Mouse (Mus musculus) heart, embryonic 12.5 days (tissue): ENCODE data around the gene Gid8. TPM values are rescaled to one million over a fixed set of nuclear protein-coding genes. Genes with fewer than 3 reads are reported as not detected.

Experiments
- ATAC-seq: fragments of 200-750 bp; cut with Nextera tagmentation; 2 replicates; pipeline ENCODE4 v1.8.0; 2017; ENCODE audit warnings: moderate TSS enrichment, moderate library complexity; ENCODE audit not compliant: insufficient number of reproducible peaks, low FRiP score
- H3K27ac ChIP-seq: fragments of 300-500 bp; sonication (generic); 2 replicates; pipeline ENCODE4 v1.5.1; 2016; ENCODE audit warnings: mild to moderate bottlenecking, moderate library complexity; ENCODE audit not compliant: poor library complexity, severe bottlenecking
- H3K27me3 ChIP-seq: fragments of 300-500 bp; sonication (generic); replicated peaks from 2 replicates; pipeline ENCODE4 v1.6.1; 2016; ENCODE audit warnings: mild to moderate bottlenecking, moderate library complexity
- H3K36me3 ChIP-seq: fragments of 300-500 bp; sonication (generic); 2 replicates; pipeline ENCODE4 v1.6.1; 2016; ENCODE audit warnings: mild to moderate bottlenecking, moderate library complexity
- H3K4me1 ChIP-seq: fragments of 300-500 bp; sonication (generic); replicated peaks from 2 replicates; pipeline ENCODE4 v1.6.1; 2016; ENCODE audit warnings: mild to moderate bottlenecking
- H3K4me2 ChIP-seq: fragments of 300-500 bp; sonication (generic); 2 replicates; pipeline ENCODE4 v1.6.1; 2016; ENCODE audit warnings: mild to moderate bottlenecking, moderate library complexity
- H3K4me3 ChIP-seq: fragments of 300-500 bp; sonication (generic); 2 replicates; pipeline ENCODE4 v1.5.1; 2016; ENCODE audit warnings: mild to moderate bottlenecking
- H3K9ac ChIP-seq: fragments of 300-500 bp; sonication (generic); 2 replicates; pipeline ENCODE4 v1.6.1; 2016; ENCODE audit warnings: mild to moderate bottlenecking, moderate library complexity
- H3K9me3 ChIP-seq: fragments of 300-500 bp; sonication (generic); replicated peaks from 2 replicates; pipeline ENCODE4 v1.6.1; 2016; ENCODE audit warnings: mild to moderate bottlenecking, moderate library complexity
- WGBS: fragments of 180-500 bp; shearing (Covaris S2); methylation state at CpG from one replicate; pipeline ENCODE4 v1.1.7; 2016; 5-methylcytosine and 5-hydroxymethylcytosine counted together
- polyA plus RNA-seq: library from polyadenylated mRNA; unstranded; fragments of >200 nt; fragmentation: Nextera tagmentation; extraction: Ambion mirVana; gene quantifications from 2 replicates; pipeline ENCODE4 v1.2.1, GENCODE M21; 2016

Gid8 gene
- polyA plus RNA-seq, 1 experiment from 2014 or later = 45.3 TPM

DNA sequence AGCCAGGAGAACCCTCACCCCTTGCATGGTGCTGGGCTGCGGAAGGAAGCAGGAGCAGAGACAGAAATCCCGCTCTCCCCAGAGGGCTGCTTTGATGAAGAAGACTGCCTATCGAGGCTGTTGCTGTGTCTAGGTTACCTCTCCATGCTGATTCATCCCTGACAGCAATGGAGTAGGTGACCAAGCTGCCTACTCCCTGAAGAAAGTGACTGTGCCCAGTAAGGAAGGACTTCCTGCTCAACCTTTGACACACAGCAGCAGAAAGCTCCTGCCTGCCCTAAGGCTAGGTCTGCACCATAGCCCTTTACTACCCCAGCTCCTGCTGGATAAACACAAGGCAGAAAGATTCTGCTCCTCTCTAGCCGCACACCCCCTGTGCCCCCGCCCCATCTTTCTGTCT lies 39.0 kb downstream of the Gid8 start:
- ATAC-seq = no peak
- Histone ChIP-seq H3K9ac (no peak overlapping the region), H3K4me1 (no peaks in the 10 kb centered on the region), H3K4me3 (no peak overlapping the region), H3K4me2 (no peak overlapping the region), H3K36me3 (no peaks in the 10 kb centered on the region), H3K9me3 (no peaks in the 10 kb centered on the region), H3K27me3 (peaks cover 23% of the 10 kb centered on the region), H3K27ac (no peak overlapping the region)
- WGBS = 56% methylated on average over 5 of the region's 5 CpGs

DNA sequence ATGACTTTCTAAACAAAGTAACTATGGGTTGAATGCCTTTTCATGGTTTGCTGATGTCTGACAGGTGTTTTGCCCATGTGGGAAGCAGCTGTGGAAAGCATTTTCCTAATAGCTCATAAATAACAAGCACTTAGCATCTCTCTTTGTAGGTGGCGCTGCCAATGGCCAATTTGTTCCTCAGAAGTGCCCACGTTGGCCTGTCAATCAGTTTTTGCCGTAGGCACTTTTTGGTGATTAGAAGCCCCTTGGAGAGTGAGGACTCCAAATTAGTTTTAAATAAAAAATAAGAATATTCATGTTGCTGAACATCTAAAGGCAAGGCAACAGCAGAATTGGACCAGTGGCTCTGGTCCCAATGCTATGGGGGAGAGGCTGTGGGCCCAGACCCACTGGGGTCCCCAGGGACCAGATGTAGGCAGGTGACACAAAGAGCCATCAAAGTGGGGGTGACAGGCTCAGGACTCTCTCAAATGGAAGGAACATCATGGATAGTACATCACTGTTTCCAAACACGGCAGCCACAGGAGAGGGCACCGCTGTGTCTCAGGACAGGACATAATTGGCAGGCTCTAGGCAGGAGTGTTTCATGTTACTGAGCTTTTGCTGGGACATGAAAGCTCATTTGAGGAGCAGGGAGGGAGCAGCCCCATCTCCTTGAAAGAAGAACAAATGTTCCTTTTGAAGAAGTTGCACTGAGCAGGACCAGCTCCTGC lies 45.2 kb downstream of the Gid8 start:
- Histone ChIP-seq H3K9me3 (no peaks in the 10 kb centered on the region), H3K4me1 (no peaks in the 10 kb centered on the region), H3K36me3 (no peaks in the 10 kb centered on the region), H3K27me3 (peaks cover 43% of the 10 kb centered on the region), H3K4me3 (no peak overlapping the region), H3K4me2 (no peak overlapping the region), H3K9ac (no peak overlapping the region), H3K27ac (no peak overlapping the region)
- WGBS = 72% methylated on average over 5 of the region's 5 CpGs
- ATAC-seq = no peak

DNA sequence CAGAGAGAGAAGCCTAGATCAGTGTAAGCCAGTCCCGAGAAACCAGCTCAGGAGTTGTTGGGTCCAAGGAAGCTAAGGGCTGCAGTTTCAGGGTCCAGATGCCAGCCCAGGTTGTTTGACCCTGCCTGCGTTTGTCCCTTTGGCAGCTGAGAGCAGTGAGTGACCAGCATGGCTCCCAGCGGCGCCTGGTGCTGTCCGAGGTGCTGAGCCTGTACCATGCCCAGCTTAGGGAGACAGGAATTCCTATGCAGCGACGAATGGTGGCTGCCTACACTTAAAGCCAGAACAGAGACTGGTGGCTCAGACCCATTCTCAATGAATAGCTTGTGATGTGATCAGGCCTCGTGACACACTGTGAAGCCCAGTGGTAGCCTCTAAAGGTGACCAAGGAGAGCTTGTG lies 46.0 kb downstream of the Gid8 start:
- no peak overlapping the region for H3K4me3 ChIP-seq
- WGBS = 2% methylated on average over 8 of the region's 8 CpGs
- H3K27me3 ChIP-seq = peaks cover 43% of the 10 kb centered on the region
- ATAC-seq = no peak
- H3K27ac ChIP-seq = no peak overlapping the region
- H3K4me2 ChIP-seq = no peak overlapping the region
- H3K9me3 ChIP-seq = no peaks in the 10 kb centered on the region
- no peaks in the 10 kb centered on the region for H3K4me1 ChIP-seq
- H3K9ac ChIP-seq = no peak overlapping the region
- no peaks in the 10 kb centered on the region for H3K36me3 ChIP-seq

DNA sequence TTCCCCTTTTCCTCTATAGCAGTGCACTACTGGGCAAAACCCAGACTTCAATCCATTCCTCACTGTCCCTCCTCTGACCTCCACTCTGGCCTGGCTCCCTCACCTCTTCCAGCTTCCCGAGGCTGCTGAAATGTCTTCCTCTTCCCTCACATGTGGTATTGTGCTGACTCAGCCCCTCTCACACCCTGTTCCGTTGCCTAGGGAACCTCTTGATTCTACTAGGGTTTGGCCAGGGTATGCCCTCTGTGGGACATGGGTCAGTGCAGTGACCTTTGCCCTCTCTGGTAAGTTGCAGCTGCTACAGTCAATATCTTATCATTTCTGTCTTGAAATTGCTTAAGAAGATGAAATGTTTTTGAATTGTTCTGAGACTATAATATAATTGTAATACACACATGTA lies 46.9 kb downstream of the Gid8 start:
- no peaks in the 10 kb centered on the region for H3K36me3 ChIP-seq
- H3K4me2 ChIP-seq = no peak overlapping the region
- H3K9ac ChIP-seq = no peak overlapping the region
- peaks cover 49% of the 10 kb centered on the region for H3K27me3 ChIP-seq
- H3K4me3 ChIP-seq = no peak overlapping the region
- no peak overlapping the region for H3K27ac ChIP-seq
- no peak for ATAC-seq
- H3K4me1 ChIP-seq = no peaks in the 10 kb centered on the region
- WGBS = 40% methylated on average over 2 of the region's 2 CpGs
- H3K9me3 ChIP-seq = no peaks in the 10 kb centered on the region

DNA sequence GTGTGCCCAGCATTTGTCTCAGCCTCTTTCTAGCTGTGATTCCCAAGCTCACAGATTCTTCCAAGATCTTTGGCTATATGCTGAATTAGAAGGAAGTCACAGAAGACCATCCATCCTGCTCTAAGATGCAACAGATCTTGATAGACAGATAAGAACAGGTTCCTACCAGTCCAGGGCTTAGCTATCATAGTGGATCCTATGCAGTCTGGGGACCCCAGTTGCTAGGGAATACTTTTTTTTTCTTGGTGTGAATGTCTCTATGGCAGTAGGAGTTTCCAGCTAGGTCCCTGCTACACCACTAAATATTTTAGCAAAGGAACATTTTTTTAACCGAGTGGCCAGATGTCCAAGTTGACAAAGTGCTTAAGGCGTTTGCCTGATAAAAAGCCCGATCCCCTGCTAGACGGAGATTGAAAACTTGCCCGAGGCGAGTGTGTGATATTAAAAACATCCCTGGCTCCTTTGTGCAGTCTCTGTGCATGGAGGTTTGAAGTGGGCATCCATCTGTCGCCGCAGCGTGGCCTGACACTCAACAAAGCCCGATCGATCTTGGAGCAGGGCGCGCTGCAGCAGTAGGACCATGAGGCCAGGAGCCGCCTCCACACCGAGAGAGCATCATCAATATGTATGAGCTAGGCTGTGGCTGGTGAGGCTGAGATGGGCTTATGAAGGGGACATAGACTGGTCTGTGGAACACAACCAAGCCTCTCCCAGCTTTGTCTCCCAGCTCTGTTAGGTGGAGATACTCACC lies 48.8 kb downstream of the Gid8 start:
- Histone ChIP-seq H3K4me2 (no peak overlapping the region), H3K27ac (no peak overlapping the region), H3K9me3 (no peaks in the 10 kb centered on the region), H3K9ac (no peak overlapping the region), H3K27me3 (peaks cover 54% of the 10 kb centered on the region), H3K4me3 (no peak overlapping the region), H3K4me1 (no peaks in the 10 kb centered on the region), H3K36me3 (no peaks in the 10 kb centered on the region)
- ATAC-seq = no peak
- 57% methylated on average over 15 of the region's 15 CpGs for WGBS

DNA sequence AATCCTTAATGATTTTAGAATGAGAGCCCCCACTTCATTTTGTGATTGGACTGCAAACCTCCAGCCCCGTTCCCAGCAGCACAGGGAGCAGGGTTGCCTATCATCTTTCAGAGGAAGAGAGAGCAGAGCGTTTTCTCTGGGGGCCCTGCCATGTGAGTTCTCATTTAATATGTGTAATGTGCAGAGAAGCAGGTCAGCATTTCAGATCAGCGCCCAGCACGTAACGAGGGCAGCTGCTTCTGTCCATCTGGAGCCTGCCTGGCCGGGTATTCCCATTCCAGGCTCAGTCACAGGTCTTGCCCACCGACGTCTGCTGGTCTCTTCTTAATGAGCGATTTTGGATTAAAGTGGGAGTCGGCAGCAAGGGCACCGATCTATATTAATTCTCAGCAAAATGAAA lies 55.1 kb downstream of the Gid8 start:
- no peaks in the 10 kb centered on the region for H3K36me3 ChIP-seq

DNA sequence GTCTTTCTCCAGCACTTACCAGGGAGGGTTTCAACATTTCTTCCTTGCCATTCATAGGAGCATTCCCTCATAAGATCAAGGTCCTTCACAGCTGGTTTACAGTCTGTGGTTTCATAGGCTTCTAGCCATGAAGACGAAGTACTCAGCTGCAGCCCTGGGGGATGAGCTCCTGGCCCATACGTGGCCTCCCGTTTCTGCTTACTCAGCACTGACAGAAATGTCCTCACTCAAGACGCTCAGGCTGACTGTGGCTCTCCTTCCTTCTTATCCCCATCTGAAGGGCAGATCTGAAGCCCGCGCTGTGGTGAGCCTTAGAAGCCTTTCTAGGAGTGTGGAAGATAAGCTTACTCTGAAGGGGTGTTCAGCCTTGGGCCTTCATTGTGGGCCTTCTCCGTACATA lies 55.8 kb downstream of the Gid8 start:
- Histone ChIP-seq H3K36me3 (no peaks in the 10 kb centered on the region), H3K9ac (no peak overlapping the region), H3K27me3 (peaks cover 55% of the 10 kb centered on the region), H3K4me2 (no peak overlapping the region), H3K9me3 (no peaks in the 10 kb centered on the region), H3K27ac (no peak overlapping the region), H3K4me3 (no peak overlapping the region), H3K4me1 (no peaks in the 10 kb centered on the region)
- no peak for ATAC-seq
- 61% methylated on average over 7 of the region's 7 CpGs for WGBS

More for the DNA sequence above, 55.1 kb downstream of the Gid8 start:
- Histone ChIP-seq H3K9me3 (no peaks in the 10 kb centered on the region), H3K27me3 (peaks cover 48% of the 10 kb centered on the region), H3K4me1 (no peaks in the 10 kb centered on the region), H3K4me2 (no peak overlapping the region), H3K4me3 (no peak overlapping the region), H3K9ac (no peak overlapping the region), H3K27ac (no peak overlapping the region)
- no peak for ATAC-seq
- WGBS = 78% methylated on average over 11 of the region's 11 CpGs

Other genes starting within 250 kb of the Gid8 start
- 0.80 and 0.94 TPM in 2 replicates for gene Ntsr1, start 210.1 kb upstream of the Gid8 start, polyA plus RNA-seq
- gene Mrgbp, start 128.8 kb upstream of the Gid8 start, polyA plus RNA-seq = 25.1 and 25.3 TPM in 2 replicates
- gene Ogfr, start 120.9 kb upstream of the Gid8 start, polyA plus RNA-seq = 58.0 and 62.1 TPM in 2 replicates
- gene Col9a3, start 112.3 kb upstream of the Gid8 start, polyA plus RNA-seq = 34.0 and 36.8 TPM in 2 replicates
- gene Tcfl5, start 67.4 kb upstream of the Gid8 start, polyA plus RNA-seq = 0.13 TPM in 1 of 2 replicates, not detected in the other
- gene Dido1, start 118 bp upstream of the Gid8 start, polyA plus RNA-seq = 23.6 and 24.2 TPM in 2 replicates
- gene Slc17a9, start 15.1 kb downstream of the Gid8 start, polyA plus RNA-seq = 0.59 and 0.69 TPM in 2 replicates
- gene Bhlhe23, start 66.8 kb downstream of the Gid8 start, polyA plus RNA-seq = not detected in 2 replicates
- 44.9 and 47.0 TPM in 2 replicates for gene Ythdf1, start 210.8 kb downstream of the Gid8 start, polyA plus RNA-seq
- 0.32 and 0.46 TPM in 2 replicates for gene Birc7, start 218.9 kb downstream of the Gid8 start, polyA plus RNA-seq
- gene Nkain4, start 244.6 kb downstream of the Gid8 start, polyA plus RNA-seq = 36.1 and 37.1 TPM in 2 replicates